Mouse (Mus musculus) central nervous system, embryonic 11.5 days (tissue): ENCODE measurements around the gene Rhox2c. TPM values are rescaled to one million over a fixed set of nuclear protein-coding genes. Genes with fewer than 3 reads are reported as not detected.

Experiments used
- polyA plus RNA-seq: library from polyadenylated mRNA; depleted of rRNA; stranded (reverse); fragments of >200 nt; gene quantifications from 2 replicates; pipeline ENCODE4 v1.2.3, GENCODE M21; 2012; rRNA removed

The Rhox2c gene
- 0.66 and 1.4 TPM in 2 replicates for polyA plus RNA-seq

GRCm38 (mm10) chrX:37453380-37453779, at the start of gene Rhox2c:
Gene Rhox2c, plus strand, starts transcription at chrX:37453680.

DNA sequence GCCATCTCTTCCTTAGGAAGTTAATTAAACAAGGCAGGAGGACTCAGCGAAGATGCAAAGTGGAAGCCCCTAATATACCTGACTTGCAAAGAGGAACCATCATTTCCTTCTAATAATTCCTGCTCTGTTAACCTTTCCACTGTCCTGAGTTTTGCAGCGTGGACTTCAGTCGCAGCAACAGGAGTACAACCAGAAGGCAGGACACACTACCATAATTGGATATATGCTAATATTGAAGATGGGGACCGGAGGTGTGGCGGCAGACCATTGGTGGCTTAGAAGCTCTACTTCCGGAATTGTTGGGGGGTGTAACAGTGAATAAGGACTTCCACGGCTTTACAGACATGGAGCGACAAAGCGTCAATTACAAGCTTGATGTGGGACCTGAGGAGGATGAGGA, 41.7 kb upstream of the Rhox2c start, which contains the start of gene Rhox2b:
TSS of gene Rhox2b (plus strand) at position 301 of the 400 bp plus-strand sequence.

DNA sequence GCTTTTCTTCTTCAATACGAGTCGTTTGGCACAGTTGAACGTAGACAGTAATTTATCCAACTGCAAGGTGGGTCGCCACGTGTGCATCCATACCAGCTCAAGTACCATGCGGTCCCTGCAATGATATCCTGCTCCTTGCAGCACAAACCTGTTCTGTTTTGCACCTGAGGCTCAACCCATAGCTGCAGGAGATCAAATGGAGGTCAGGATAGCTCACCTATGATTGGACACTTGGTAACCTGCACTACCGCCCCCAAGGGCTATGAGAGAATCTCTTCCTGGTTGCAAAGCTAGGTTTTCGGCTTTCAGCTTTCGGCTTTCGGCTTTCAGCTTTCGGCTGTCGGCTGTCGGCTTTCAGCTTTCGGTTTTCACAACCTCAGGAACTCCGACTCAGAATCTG, 21.3 kb upstream of the Rhox2c start, which contains the start of gene Rhox4b:
TSS of gene Rhox4b (plus strand) at position 301 of the 400 bp plus-strand sequence.

DNA sequence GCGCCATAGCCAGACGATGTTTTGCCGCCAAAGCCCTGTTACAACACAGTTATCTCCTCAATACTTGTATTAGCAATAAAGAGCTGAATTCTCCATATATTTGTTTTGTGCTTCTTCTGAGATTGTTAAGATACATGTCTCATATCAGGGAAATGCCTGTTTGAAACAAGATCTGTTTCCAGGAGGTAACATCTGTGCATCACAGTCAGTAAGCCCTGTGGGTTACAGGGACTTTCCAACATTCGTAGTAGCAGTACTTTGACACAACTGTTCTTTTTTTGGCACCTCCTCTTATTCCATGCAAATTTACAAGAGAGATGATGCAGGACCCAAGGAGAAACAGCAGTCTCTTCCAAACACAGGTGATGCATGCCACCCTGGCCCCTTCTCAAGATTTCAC, 4.8 kb downstream of the Rhox2c start, which contains the start of gene Rhox3c:
TSS of gene Rhox3c (plus strand) at position 301 of the 400 bp plus-strand sequence.

GRCm38 (mm10) chrX:37480037-37480436, 26.6 kb downstream of the Rhox2c start, which contains the start of gene Rhox4c:
Gene Rhox4c, plus strand, starts transcription at chrX:37480337.

GRCm38 (mm10) chrX:37514059-37514458, 60.6 kb downstream of the Rhox2c start, which contains the start of gene Rhox4d:
Gene Rhox4d, plus strand, starts transcription at chrX:37514359.

Other genes starting within 250 kb of the Rhox2c start
- gene Gm9, start 242.6 kb upstream of the Rhox2c start, polyA plus RNA-seq: not detected in 2 replicates
- gene Rhox1, start 231.4 kb upstream of the Rhox2c start, polyA plus RNA-seq: not detected in 2 replicates
- 0.20 and 0.58 TPM in 2 replicates for gene Rhox2a, start 208.7 kb upstream of the Rhox2c start, polyA plus RNA-seq
- not detected in 2 replicates for gene Rhox3a, start 203.8 kb upstream of the Rhox2c start, polyA plus RNA-seq
- not detected in 2 replicates for gene Rhox4a, start 188.3 kb upstream of the Rhox2c start, polyA plus RNA-seq
- gene Rhox3a2, start 73.7 kb upstream of the Rhox2c start, polyA plus RNA-seq: not detected in 2 replicates
- 0.35 and 1.6 TPM in 2 replicates for gene Rhox4a2, start 62.8 kb upstream of the Rhox2c start, polyA plus RNA-seq
- gene Rhox2b, start 41.6 kb upstream of the Rhox2c start, polyA plus RNA-seq: 0.21 and 0.82 TPM in 2 replicates
- gene Rhox4b, start 21.2 kb upstream of the Rhox2c start, polyA plus RNA-seq: 0.19 and 0.49 TPM in 2 replicates
- 0.48 TPM in 1 of 2 replicates, not detected in the other for gene Rhox3c, start 4.9 kb downstream of the Rhox2c start, polyA plus RNA-seq
- gene Rhox4c, start 26.7 kb downstream of the Rhox2c start, polyA plus RNA-seq: not detected in 2 replicates
- gene Rhox2d, start 39.7 kb downstream of the Rhox2c start, polyA plus RNA-seq: 0.20 TPM in 1 of 2 replicates, not detected in the other
- gene Rhox4d, start 60.7 kb downstream of the Rhox2c start, polyA plus RNA-seq: 0.12 and 0.13 TPM in 2 replicates
- 0.16 TPM in 1 of 2 replicates, not detected in the other for gene Rhox2e, start 76.8 kb downstream of the Rhox2c start, polyA plus RNA-seq
- gene Rhox3e, start 88.3 kb downstream of the Rhox2c start, polyA plus RNA-seq: not detected in 2 replicates
- gene Rhox4e, start 103.7 kb downstream of the Rhox2c start, polyA plus RNA-seq: not detected in 2 replicates
- gene Rhox2f, start 117.7 kb downstream of the Rhox2c start, polyA plus RNA-seq: 0.15 and 0.30 TPM in 2 replicates
- gene Rhox3f, start 127.3 kb downstream of the Rhox2c start, polyA plus RNA-seq: not detected in 2 replicates
- not detected in 2 replicates for gene Rhox4f, start 154.0 kb downstream of the Rhox2c start, polyA plus RNA-seq
- gene Rhox3g, start 174.9 kb downstream of the Rhox2c start, polyA plus RNA-seq: not detected in 2 replicates
- gene Rhox2g, start 189.8 kb downstream of the Rhox2c start, polyA plus RNA-seq: not detected in 2 replicates
- gene Rhox4g, start 197.6 kb downstream of the Rhox2c start, polyA plus RNA-seq: 0.08 TPM in 1 of 2 replicates, not detected in the other
- gene Rhox3h, start 215.1 kb downstream of the Rhox2c start, polyA plus RNA-seq: not detected in 2 replicates
- gene Rhox2h, start 219.6 kb downstream of the Rhox2c start, polyA plus RNA-seq: not detected in 2 replicates